Mouse (Mus musculus): Measurements from ENCODE around the gene Sycp2.

- no peak for TF ChIP-seq CTCF (IDR thresholded peaks at IDR 0.05; ENCODE audit: borderline replicate concordance, extremely low read depth, insufficient read depth, insufficient read length)
- TF ChIP-seq POLR2A (IDR thresholded peaks at IDR 0.05; ENCODE audit: borderline replicate concordance, extremely low read depth, insufficient read depth, insufficient read length, poor library complexity, severe bottlenecking), result no peak
Observed at GRCm38 (mm10) chr2:178420576-178420975, 13.1 kb upstream of the Sycp2 start.

Measured in brain, embryonic 14.5 days (tissue).